Mouse (Mus musculus): ENCODE measurements around the gene Strbp. TPM values are rescaled to one million over a fixed set of nuclear protein-coding genes. Genes with fewer than 3 reads are reported as not detected.
A peak's percentile ranks its signal among the peaks of the same experiment; 100 is the strongest.

Gene Strbp
- total RNA-seq (2021): 100 to 1,000 TPM; 240 to 244 TPM

- peak; percentile 86 to 97 for DNase-seq (ENCODE audit: extremely low spot score in 1 of 2, low spot score in 2 of 2)
- intact Hi-C loops (cut with DNase I): no loop called here
Observed at GRCm38 (mm10) chr2:37703230-37703954, at the start of gene Strbp. TSS of gene Strbp (minus strand) at chr2:37703859.

- DNase-seq (ENCODE audit: extremely low spot score in 1 of 2, low spot score in 2 of 2): no peak
- intact Hi-C loops (cut with DNase I): no loop called here
Observed at GRCm38 (mm10) chr2:37751114-37751513, 47.5 kb upstream of the Strbp start.

DNA sequence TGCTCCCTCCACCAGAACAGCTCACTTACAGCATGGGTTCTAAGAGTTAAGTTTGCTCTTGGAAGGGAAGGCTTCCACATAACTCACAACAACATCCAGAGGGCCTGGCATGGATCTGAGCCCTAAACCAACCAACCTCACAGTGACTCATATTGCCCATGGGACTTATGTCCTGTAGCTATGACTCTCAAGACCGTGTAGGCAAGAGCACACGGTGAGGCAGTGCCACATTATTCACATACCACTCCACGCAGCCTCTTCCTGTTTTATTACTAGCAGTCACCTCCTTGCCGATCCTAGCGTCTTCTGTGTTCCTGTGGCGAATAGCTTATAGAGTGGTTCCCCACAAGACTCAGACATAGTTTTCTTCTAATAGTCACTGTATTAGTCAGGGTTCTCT lies 45.7 kb upstream of the Strbp start:
- no peak for DNase-seq (ENCODE audit: extremely low spot score in 1 of 2, low spot score in 2 of 2)
- intact Hi-C loops (cut with DNase I): no loop called here

- DNase-seq (ENCODE audit: extremely low spot score in 1 of 2, low spot score in 2 of 2): peak in 1 of 2 experiments; percentile 67
- intact Hi-C loops (cut with DNase I): no loop called here
Observed at GRCm38 (mm10) chr2:37748442-37749066, 44.9 kb upstream of the Strbp start.

DNA sequence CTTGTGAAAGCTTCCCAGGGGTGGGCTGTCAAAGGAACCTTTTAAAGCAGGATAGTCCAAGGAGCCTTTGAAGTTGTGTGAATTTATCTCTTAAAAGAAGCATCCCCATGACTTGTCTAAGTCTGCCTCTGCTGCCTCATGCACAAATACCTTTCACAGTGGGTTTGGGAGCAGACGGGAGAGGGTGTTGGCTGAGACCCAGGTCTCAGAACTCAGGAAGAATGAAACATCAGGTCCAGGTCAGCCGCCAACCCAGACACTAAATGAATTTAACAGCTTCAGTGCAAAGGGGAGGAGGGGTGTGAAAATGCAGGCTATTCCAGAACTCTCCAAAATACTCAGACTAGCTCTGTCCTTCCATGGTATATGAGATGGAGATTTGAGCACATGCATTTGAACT lies 44.2 kb upstream of the Strbp start:
- intact Hi-C loops (cut with DNase I): no loop called here
- DNase-seq (ENCODE audit: extremely low spot score in 1 of 2, low spot score in 2 of 2): peak in 1 of 2 experiments; percentile 55

DNA sequence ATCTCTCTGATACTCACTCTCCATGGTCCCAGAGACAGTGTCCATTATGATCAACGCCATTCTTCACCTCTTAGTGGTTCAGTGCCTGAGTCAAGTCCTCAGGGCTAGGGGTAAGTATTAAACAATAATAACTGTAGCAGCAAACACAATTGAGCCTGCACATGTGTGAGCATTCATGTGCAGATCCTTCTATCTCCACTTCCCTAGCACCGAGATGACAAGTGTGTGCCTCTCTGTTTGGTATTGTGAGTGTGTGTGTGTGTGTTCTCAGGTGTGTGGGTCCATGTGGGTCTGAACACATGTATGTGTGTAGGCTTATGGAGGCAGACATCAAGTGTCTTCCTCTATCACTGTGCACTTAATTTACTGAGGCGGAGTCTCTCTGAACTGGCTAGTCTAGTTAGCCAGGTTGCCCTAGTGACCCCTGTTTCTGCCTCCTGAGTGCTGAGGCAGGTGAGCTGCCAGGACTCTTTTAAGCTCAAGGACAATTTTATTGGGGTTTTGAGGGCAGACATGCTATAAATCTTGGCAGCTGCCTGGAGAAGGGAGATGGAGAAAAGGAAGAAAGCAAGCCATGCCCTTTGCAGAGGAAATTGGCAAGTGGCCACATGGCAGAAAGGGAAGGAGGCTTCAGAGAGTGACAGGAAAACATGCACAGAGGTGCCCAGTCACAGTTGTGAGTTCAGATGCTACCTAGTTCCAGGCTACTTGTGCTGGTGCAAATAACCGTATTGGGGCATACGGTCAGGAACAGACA lies 42.8 kb upstream of the Strbp start:
- DNase-seq (ENCODE audit: extremely low spot score in 1 of 2, low spot score in 2 of 2): no peak
- intact Hi-C loops (cut with DNase I): no loop called here

GRCm38 (mm10) chr2:37744773-37745395 lies 41.2 kb upstream of the Strbp start:
- intact Hi-C loops (cut with DNase I): no loop called here
- no peak for DNase-seq (ENCODE audit: extremely low spot score in 1 of 2, low spot score in 2 of 2)

DNA sequence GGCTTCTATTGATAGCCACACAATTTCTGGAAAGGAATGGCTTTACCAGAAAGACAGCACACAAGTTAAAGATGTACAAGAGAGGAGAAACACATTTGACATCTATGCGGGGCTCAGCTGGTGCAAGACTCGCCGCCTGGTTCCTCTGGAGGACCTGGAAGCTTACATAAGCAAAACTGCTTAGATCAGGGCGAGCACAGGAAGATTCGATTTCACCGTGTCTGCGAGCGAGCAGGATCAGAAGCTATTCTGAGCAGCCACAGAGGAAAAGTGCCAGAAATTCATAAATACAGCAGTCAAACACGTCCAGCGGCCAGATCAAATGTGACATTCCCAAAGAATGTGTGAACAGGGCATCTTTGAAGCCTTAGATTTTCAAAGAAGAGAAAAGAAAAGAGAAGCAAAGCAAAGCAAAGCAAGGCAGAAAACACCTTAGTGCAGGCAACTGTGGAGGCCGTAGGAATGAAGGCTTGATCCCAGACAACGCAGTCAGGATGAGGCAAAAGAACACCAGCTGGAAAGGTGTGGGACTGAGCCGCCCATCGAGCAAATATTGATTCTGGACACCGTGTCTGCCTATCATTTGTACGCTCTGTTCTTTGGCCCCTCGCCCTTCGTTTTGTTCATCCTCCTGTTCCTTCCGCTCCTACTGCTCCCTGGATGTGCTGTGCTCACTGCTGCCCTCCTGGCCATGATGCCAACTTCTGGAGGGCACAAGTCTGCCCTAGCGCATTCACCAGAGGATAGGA lies 38.3 kb upstream of the Strbp start:
- intact Hi-C loops (cut with DNase I): no loop called here

DNA sequence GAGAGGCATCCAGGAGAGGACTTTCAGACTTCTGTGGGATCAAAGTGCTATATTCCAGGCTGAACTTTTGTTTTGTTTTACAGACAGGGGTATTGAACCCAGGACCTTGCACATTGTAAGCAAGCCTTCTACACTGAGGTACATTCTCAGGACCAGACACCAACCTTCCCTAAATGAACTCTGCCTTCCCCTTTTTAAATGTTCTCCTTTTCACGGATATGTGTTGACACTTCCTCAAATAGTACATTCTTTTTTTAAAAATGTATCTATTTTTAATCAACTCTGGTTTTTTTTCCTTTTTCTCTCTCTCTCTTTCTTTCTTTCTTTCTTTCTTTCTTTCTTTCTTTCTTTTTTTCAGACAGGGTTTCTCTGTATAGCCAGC lies 32.1 kb upstream of the Strbp start:
- intact Hi-C loops (cut with DNase I): no loop called here
- no peak for DNase-seq (ENCODE audit: extremely low spot score in 1 of 2, low spot score in 2 of 2)

More for the DNA sequence above, 38.3 kb upstream of the Strbp start:
- DNase-seq (ENCODE audit: extremely low spot score in 1 of 2, low spot score in 2 of 2): peak in 1 of 2 experiments; percentile 54

DNA sequence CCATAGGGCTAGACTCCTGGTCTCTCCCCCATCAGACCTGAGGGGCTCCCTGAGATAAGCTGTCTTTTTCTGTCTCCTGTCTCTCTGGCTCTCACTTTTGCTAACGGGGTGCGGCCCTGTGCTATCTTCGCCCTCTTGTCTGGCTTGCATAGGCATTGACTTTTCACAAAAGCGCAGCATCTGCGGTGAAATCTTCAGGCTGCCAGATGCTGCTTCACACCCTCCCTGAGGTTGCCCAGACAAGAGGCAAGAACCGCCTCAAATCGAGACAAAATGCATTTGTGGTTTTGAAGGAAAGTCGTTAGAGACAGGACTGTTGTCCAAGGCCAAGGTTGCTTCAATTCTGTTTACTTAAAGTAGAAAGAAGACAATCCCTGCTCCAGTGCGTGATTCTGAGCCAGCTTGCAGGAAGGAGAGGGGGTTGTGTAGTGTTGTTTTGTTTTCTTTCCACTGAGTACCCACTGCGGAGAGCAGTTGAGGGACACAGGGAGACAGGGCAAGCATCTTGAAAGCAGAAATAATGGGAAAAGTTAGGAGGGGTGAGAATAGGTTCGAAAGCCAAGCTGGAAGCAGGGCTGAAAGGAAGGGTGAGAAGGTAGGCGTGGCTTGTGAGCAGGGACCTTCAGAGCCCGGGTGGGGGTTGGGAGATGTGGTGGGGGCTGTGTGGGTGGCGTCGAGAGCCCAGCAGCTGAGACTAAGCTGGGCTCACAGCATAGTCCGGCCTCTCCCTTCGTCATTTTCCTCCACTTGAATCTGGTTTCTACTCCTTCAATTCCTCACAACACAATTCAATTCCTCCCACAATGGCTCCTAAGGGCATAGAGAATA lies 31.5 kb upstream of the Strbp start:
- intact Hi-C loops (cut with DNase I): no loop called here
- peak in 1 of 2 experiments; percentile 65 for DNase-seq (ENCODE audit: extremely low spot score in 1 of 2, low spot score in 2 of 2)

- no peak for DNase-seq (ENCODE audit: extremely low spot score in 1 of 2, low spot score in 2 of 2)
- intact Hi-C loops (cut with DNase I): no loop called here
Observed at GRCm38 (mm10) chr2:37731241-37731801, 27.7 kb upstream of the Strbp start.

GRCm38 (mm10) chr2:37724231-37724630 lies 20.6 kb upstream of the Strbp start:
- intact Hi-C loops (cut with DNase I): loop anchor here (5.0 kb wide), 1 partner anchor 43 kb away; no protein-coding TSS in a partner anchor
- DNase-seq (ENCODE audit: extremely low spot score in 1 of 2, low spot score in 2 of 2): no peak

- intact Hi-C loops (cut with DNase I): loop anchor here (5.0 kb wide), 1 partner anchor 44 kb away; no protein-coding TSS in a partner anchor
- peak in 1 of 2 experiments; percentile 36 for DNase-seq (ENCODE audit: extremely low spot score in 1 of 2, low spot score in 2 of 2)
Observed at GRCm38 (mm10) chr2:37723501-37724090, 19.9 kb upstream of the Strbp start.

DNA sequence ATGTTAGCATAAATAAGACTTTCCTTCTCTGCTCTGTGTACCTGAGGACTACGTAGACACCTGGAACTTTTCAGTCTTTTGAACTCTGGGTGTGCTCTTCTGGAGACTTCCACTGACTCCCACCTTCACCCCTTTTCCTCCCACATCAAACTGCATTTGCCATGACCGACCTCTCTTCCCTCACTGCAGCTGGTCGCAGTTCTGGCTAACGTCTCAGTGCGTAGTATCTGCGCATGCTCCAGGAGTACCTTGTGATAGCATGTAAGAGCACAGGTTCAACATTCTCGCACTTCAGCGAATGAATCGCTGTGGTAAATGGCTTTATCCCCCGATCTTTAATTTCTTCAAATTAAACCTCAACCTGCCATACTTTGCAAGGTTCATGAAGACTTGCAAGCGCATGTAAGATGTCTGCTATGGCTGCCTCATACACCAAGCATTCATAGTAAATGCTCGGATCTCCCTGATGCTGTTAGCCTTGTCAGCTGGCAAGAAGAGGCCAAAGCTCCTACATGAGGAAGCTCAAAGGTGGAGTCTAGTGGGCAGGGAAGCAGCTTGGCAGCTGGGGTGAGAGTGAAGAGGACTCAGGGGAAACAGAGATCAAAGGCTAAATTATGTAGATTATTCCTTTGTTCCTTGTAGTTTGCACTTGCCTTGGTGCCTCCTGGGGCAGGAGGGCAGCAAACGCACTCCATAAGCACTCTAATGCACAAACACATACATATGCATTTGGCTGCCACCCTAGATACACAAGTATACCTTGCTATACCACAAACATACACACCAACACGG lies 19.2 kb upstream of the Strbp start:
- no peak for DNase-seq (ENCODE audit: extremely low spot score in 1 of 2, low spot score in 2 of 2)
- intact Hi-C loops (cut with DNase I): loop anchor here (5.0 kb wide), 1 partner anchor 44 kb away; no protein-coding TSS in a partner anchor

DNA sequence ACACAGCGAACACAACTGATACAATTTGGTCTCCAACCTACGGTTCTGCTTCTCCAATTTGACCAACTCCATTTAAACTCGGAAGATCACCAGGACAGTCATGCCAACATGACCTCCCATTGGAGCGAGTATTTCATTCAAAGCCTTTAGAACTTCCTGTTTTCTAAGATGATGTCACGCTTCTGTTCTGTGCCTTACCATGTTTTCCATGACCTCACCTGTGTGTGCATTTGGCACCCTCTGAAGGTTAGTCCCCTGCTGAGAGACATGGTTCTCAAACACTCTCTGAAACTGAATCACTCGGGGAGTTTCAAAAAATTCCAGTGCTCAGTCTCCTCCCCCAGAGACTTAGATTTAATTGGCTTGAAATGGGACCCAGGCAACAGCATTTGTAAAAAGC lies 12.6 kb upstream of the Strbp start:
- DNase-seq (ENCODE audit: extremely low spot score in 1 of 2, low spot score in 2 of 2): no peak
- intact Hi-C loops (cut with DNase I): no loop called here

- no peak for DNase-seq (ENCODE audit: extremely low spot score in 1 of 2, low spot score in 2 of 2)
- intact Hi-C loops (cut with DNase I): no loop called here
Observed at GRCm38 (mm10) chr2:37715364-37715763, 11.7 kb upstream of the Strbp start.

All from left cerebral cortex, postnatal 10 days (tissue).